Mouse (Mus musculus) common myeloid progenitor, adult 5-6 weeks (primary cell): ENCODE measurements around the gene Olfr527. TPM values are rescaled to one million over a fixed set of nuclear protein-coding genes. Genes with fewer than 3 reads are reported as not detected.

Experiments
- ATAC-seq: replicated peaks from 2 replicates; pipeline ENCODE4 v1.8.0; 2016; ENCODE audit warnings: low read depth, mild to moderate bottlenecking, moderate TSS enrichment, inconsistent platforms; ENCODE audit not compliant: poor library complexity, severe bottlenecking
- total RNA-seq: library from RNA; stranded (forward); fragments of 200-1000, 187-1606 nt; gene quantifications from 2 replicates; pipeline ENCODE4 v1.2.3, GENCODE M21; 2017

Gene Olfr527
- total RNA-seq: not detected in 2 replicates

- no peak for ATAC-seq
Observed at GRCm38 (mm10) chr7:140333717-140334116, at the start of gene Olfr527. Olfr527 (plus strand) TSS chr7:140334017.

DNA sequence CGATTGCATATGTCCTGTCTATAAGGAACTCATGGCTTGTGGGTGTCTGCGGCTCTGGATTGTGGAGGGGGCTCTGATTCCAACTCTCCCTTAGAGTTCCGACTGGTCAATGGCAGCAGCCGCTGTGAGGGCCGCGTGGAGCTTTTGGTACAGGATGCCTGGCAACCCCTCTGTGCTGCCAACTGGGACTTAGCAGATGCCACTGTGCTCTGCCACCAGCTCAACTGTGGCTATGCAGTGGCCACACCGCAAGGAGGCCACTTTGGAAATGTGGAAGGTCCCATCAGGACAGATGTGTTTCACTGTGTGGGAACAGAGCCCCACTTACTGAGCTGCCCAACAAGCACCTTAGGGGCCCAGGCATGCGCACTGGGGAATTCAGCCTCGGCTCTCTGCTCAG, 38.1 kb upstream of the Olfr527 start:
- no peak for ATAC-seq

DNA sequence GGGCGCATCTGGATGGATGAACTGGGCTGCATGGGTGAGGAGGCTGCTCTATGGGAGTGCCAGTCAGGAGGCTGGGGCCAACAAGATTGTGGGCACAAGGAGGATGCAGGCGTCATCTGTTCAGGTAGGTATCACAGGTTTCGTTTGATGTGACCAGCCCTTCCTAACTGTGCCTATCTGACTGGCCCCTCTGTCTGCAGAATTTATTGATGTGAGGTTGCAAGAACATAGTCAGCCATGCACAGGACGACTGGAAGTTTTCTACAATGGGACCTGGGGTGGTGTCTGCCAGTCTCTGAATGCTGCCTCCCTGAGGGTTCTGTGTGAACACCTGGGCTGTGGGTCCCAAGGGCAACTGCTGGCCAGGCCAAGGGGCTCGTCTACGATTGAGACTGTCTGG, 36.9 kb upstream of the Olfr527 start:
- ATAC-seq: no peak

DNA sequence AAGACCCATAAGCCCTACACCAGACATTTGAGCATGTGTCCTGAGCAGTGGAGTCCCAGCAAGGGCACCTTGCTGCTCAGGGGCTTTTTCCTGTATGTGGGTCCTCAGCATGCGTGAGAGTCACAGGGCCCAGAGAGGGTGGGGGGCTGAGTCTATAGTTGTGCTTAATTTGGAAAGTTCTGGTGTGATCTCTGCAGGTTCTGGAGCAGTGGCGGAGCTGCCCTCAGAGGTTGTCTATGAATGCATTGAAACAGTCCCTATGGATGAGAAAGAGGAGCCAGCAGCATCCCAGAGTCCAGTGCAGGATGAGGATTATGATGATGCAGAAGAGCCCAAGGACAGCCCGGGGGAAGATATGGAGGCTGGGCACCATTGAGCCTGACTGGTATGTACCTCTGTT, 34.4 kb upstream of the Olfr527 start:
- ATAC-seq: no peak

DNA sequence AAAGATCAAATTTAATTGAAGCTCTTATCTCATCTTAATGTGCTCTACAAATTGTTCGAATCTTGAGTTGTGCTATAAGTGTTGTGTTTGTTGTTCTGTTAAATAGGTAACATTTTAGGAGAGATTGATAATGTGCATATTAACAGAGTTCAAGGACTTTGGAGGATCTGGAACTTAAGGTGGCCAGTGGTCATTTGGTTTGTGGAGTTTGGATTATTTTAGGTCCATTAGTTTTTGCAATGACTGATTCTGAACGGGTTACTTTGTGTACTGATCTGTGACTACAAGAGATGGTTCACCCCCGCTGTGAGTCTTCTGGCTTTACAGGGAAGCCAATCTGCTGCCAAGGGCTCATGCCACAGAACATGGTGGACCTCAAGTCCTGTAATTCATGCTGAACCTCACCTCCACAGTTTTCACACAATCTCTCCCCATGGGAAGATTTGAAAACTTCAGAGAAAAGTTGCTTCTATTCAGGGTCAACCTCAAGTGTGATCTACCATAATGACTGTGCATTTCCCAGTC, 13.9 kb upstream of the Olfr527 start:
- ATAC-seq: no peak

DNA sequence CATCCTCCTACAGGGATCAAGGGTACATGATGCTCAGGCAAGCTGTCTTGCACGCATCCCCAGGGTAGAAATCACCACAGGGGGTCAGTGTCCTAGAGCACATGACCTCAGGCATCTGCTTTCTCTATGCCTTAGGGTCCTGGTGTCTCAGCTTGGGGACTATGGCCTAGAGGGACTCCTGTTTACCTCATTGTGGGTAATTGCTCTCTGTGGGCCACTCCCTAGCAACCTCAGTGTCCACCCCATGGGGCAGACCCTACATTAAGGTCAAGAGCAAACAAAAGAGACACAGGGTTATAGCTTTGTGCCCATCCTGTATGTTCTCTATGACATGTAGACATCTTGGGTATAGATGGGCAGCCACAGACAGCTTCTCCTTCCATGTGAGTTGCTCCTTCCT, 13.3 kb upstream of the Olfr527 start, which contains the start of gene Olfr525:
Olfr525 (plus strand) TSS at position 301 of the 400 bp plus-strand sequence.
- no peak for ATAC-seq

DNA sequence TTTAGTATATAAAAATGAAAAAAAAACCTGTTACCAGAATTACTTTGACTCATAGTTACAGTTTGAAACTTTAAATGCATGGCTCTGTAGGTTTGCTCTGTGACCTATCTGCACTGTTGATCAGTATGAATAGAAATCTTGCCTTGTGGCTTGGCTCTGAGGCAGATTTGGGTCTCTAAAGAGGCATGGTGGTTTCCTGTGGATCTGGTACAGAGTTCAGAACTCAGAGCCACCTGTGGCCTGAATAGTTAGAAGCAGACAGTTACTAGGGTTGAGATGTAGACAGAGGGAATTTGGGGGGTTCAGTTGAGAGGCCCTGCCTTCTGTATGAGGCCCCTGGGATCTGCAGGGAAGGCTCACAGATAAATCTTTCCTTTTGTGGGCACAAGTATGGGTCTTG, 12.7 kb upstream of the Olfr527 start:
- no peak for ATAC-seq

- no peak for ATAC-seq
Observed at GRCm38 (mm10) chr7:140329766-140330304, 4.0 kb upstream of the Olfr527 start.

DNA sequence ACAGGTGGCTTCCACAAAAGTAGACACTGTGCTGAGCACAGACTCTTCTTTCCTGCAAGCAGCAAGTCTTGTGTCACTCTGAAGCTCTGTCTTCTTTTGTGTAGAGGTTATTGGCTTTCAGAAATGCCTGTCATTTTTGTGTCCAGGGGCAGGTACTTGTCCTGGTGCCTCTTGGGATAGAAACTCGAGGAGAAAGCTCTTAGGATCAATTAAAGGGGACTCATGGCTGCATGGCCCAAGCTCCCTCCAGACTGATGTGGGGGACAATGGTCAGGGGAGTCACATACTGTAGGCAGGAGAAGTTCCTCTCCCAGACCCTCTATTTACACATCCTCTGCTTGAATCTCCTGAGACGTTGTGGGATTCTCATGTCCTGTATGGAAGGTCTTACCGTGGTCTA, 27.8 kb downstream of the Olfr527 start, which contains the start of gene Olfr60:
Olfr60 (minus strand) TSS at position 101 of the 400 bp plus-strand sequence.
- no peak for ATAC-seq

- ATAC-seq: no peak
Observed at GRCm38 (mm10) chr7:140374300-140374699, 40.5 kb downstream of the Olfr527 start.

GRCm38 (mm10) chr7:140376231-140376630, 42.4 kb downstream of the Olfr527 start, which contains the start of gene Olfr530:
Olfr530 (minus strand) TSS chr7:140376331.
- ATAC-seq: no peak

GRCm38 (mm10) chr7:140376911-140377310, 43.1 kb downstream of the Olfr527 start:
- no peak for ATAC-seq

Other genes starting within 250 kb of the Olfr527 start
- gene Prap1, start 240.6 kb upstream of the Olfr527 start, total RNA-seq: not detected in 2 replicates
- 2.8 and 6.6 TPM in 2 replicates for gene Fuom, start 231.6 kb upstream of the Olfr527 start, total RNA-seq
- gene Paox, start 218.2 kb upstream of the Olfr527 start, total RNA-seq: 11.1 and 11.4 TPM in 2 replicates
- gene Echs1, start 217.5 kb upstream of the Olfr527 start, total RNA-seq: 59.3 and 73.0 TPM in 2 replicates
- 13.6 and 21.2 TPM in 2 replicates for gene Mtg1, start 196.5 kb upstream of the Olfr527 start, total RNA-seq
- not detected in 2 replicates for gene Sprn, start 179.1 kb upstream of the Olfr527 start, total RNA-seq
- not detected in 2 replicates for gene Olfr522, start 169.3 kb upstream of the Olfr527 start, total RNA-seq
- not detected in 2 replicates for gene Olfr523, start 160.8 kb upstream of the Olfr527 start, total RNA-seq
- gene Olfr524, start 128.1 kb upstream of the Olfr527 start, total RNA-seq: not detected in 2 replicates
- not detected in 2 replicates for gene Cd163l1, start 115.8 kb upstream of the Olfr527 start, total RNA-seq
- gene 5830411N06Rik, start 86.7 kb upstream of the Olfr527 start, total RNA-seq: not detected in 2 replicates
- gene Olfr525, start 13.2 kb upstream of the Olfr527 start, total RNA-seq: not detected in 2 replicates
- not detected in 2 replicates for gene Olfr60, start 27.7 kb downstream of the Olfr527 start, total RNA-seq
- gene Olfr530, start 42.3 kb downstream of the Olfr527 start, total RNA-seq: not detected in 2 replicates
- gene Olfr531, start 68.9 kb downstream of the Olfr527 start, total RNA-seq: not detected in 2 replicates
- gene Olfr532, start 87.6 kb downstream of the Olfr527 start, total RNA-seq: not detected in 2 replicates
- not detected in 2 replicates for gene Olfr533, start 129.4 kb downstream of the Olfr527 start, total RNA-seq
- gene Olfr535, start 150.2 kb downstream of the Olfr527 start, total RNA-seq: not detected in 2 replicates
- not detected in 2 replicates for gene Olfr536, start 173.4 kb downstream of the Olfr527 start, total RNA-seq
- gene Olfr538, start 233.9 kb downstream of the Olfr527 start, total RNA-seq: not detected in 2 replicates